Mouse (Mus musculus) frontal cortex, postnatal 36 days (tissue): ENCODE results near the gene Setdb2.

Experiments used
- DNase-seq, 2 experiments: peaks; one replicate each; pipeline ENCODE4 v3.0.0; 2022; ENCODE audit warnings: low spot score in 2 of 2

Setdb2 gene

DNA sequence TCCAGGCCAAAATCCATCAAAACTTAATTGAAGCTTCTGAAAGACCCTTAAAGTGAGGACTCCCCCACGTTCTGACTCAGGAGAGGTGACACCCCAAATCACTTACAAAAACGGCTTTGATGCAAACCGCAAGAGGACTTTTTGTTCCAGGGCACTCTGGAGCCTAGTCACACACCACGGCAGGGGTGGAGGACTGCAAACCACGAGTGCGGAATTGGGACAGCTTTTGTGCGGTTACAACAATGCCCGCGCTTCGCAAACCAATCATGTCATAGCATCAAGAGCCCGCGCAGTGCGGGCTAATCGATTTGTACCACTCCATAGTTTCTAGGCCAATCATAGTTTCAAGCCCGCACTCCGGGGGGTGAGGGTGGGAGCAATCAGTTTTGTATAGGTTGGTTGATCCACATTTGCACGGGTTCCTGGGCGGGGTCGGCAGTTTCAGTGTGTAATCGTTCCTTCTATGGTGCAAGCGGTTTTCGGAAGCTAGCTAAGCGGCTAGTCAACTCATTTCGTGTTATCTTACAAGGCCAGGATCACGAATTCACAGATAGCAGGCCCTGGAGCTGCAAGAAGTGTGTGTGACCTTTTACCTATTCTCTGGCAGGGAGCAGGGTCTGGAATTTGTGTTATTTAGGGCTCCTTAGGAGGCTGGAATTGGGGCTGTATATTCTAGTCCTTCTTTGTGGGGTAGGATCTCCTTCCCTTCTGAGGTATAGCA is 70.2 kb downstream of the Setdb2 start:
- DNase-seq = no peak

- DNase-seq = no peak
These were observed 74.1 kb downstream of the Setdb2 start for GRCm38 (mm10) chr14:59366386-59367105.

GRCm38 (mm10) chr14:59365244-59365644 is 75.4 kb downstream of the Setdb2 start, which contains the start of gene Phf11d:
TSS of gene Phf11d (minus strand) at chr14:59365470.
- peak; percentile 3 to 4 for DNase-seq
